Mouse (Mus musculus) hindbrain, embryonic 10.5 days (tissue): ENCODE data around the gene Tex264. TPM values are rescaled to one million over a fixed set of nuclear protein-coding genes. Genes with fewer than 3 reads are reported as not detected.

Experiments used
- DNase-seq: peaks from one replicate; pipeline ENCODE4 v3.0.0-alpha.2; 2017; ENCODE audit warnings: low spot score
- H3K27ac ChIP-seq: fragments of 300-500 bp; sonication (generic); 2 replicates; pipeline ENCODE4 v1.5.1; 2016; ENCODE audit warnings: mild to moderate bottlenecking, moderate library complexity
- H3K27me3 ChIP-seq: fragments of 300-500 bp; sonication (generic); 2 replicates; pipeline ENCODE4 v1.6.1; 2016; ENCODE audit warnings: mild to moderate bottlenecking; ENCODE audit not compliant: poor library complexity, insufficient read depth, severe bottlenecking
- H3K36me3 ChIP-seq: fragments of 300-500 bp; sonication (generic); 2 replicates; pipeline ENCODE4 v1.6.1; 2016; ENCODE audit warnings: mild to moderate bottlenecking, moderate library complexity
- H3K4me1 ChIP-seq: fragments of 300-500 bp; sonication (generic); replicated peaks from 2 replicates; pipeline ENCODE4 v1.6.1; 2016; ENCODE audit warnings: mild to moderate bottlenecking
- H3K4me3 ChIP-seq: fragments of 300-500 bp; sonication (generic); 2 replicates; pipeline ENCODE4 v1.5.1; 2016; ENCODE audit warnings: mild to moderate bottlenecking, moderate library complexity
- H3K9me3 ChIP-seq: fragments of 300-500 bp; sonication (generic); 2 replicates; pipeline ENCODE4 v1.6.1; 2016; ENCODE audit warnings: mild to moderate bottlenecking, moderate library complexity
- WGBS: fragments of 180-500 bp; shearing (Covaris S2); methylation state at CpG from one replicate; pipeline ENCODE4 v1.1.7; 2016; 5-methylcytosine and 5-hydroxymethylcytosine counted together
- polyA plus RNA-seq: library from polyadenylated mRNA; unstranded; fragments of >200 nt; fragmentation: Nextera tagmentation; extraction: Ambion mirVana; gene quantifications from 2 replicates; pipeline ENCODE4 v1.2.1, GENCODE M21; 2016

The Tex264 gene
- polyA plus RNA-seq, 1 experiment from 2014 or later, result 31.6 TPM

DNA sequence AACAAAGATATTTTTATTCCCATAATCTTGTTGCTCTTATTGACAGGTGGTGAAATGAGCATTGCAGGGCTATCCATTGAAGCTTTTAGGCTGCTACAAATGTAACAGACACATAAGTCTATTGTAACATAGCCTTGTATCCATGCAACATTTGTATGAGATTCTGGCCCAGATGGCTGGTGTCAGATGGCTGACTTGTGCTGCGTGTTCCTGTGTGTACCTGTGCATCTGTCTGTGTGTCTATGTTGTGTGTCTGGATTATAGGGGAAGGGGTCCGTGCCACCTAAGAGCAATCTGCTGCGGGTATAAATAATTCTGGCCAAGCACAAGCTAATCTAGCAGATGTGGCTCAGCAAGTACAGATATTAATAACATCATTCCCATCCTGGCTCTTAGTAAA, 68.2 kb downstream of the Tex264 start:
- no peak overlapping the region for H3K4me3 ChIP-seq
- no peaks in the 10 kb centered on the region for H3K27me3 ChIP-seq
- H3K27ac ChIP-seq, result no peak overlapping the region
- H3K4me1 ChIP-seq, result 0 out of 2 replicates have a peak, but pooled peaks cover 4% of the 10 kb centered on the region
- H3K36me3 ChIP-seq, result no peaks in the 10 kb centered on the region
- no peak for DNase-seq
- peaks cover 5% of the 10 kb centered on the region; the same call in 1 of the 2 replicates for H3K9me3 ChIP-seq
- WGBS, result 87% methylated on average over 3 of the region's 3 CpGs

DNA sequence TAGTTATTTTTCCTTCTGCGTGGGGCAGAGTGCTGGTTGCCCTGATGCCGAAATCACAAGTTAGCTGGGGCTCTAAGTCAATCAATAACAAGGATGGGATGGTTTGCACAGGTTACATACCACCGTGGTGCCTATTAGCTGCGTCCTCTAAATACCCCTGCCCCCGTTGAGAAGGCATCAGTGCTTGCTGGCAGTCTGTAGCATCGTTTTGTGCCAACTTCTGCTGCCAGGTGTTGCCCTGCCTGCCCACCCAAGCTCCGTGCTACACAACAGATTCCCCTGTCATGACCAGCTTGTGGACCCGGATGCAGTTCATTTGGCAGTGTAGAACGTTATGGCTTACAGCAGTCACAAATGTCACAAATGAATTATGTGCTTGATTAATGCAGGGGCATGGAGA, 69.4 kb downstream of the Tex264 start:
- H3K27me3 ChIP-seq, result no peaks in the 10 kb centered on the region
- H3K4me3 ChIP-seq, result no peak overlapping the region
- WGBS, result 89% methylated on average over 9 of the region's 9 CpGs

DNA sequence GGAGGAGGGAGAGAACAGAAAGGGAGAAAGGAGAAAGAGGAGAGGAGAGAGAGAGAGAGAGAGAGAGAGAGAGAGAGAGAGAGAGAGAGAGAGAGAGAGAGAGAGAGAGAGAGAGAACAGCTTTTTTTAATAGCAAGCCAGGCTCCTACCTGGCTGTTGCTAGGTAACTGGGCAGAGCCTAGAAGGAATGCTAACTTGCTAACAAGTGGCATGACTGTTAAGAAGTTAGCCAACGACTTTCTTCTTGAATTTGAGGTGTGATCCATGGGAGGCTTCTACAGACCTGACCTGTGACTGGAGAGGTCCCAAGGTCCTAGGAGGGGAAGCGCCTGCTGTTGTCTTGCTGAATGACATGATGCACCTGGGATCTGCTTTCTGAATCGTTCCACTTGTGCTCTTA, 71.1 kb downstream of the Tex264 start:
- peaks cover 5% of the 10 kb centered on the region; the same call in 1 of the 2 replicates for H3K9me3 ChIP-seq
- WGBS, result 52% methylated on average over 3 of the region's 3 CpGs
- 0 out of 2 replicates have a peak, but pooled peaks cover 4% of the 10 kb centered on the region for H3K4me1 ChIP-seq
- H3K27ac ChIP-seq, result no peak overlapping the region
- H3K27me3 ChIP-seq, result no peaks in the 10 kb centered on the region
- no peaks in the 10 kb centered on the region for H3K36me3 ChIP-seq
- DNase-seq, result no peak
- no peak overlapping the region for H3K4me3 ChIP-seq

More for the DNA sequence above, 69.4 kb downstream of the Tex264 start:
- DNase-seq, result no peak
- Histone ChIP-seq H3K36me3 (no peaks in the 10 kb centered on the region), H3K27ac (no peak overlapping the region), H3K4me1 (0 out of 2 replicates have a peak, but pooled peaks cover 4% of the 10 kb centered on the region), H3K9me3 (peaks cover 5% of the 10 kb centered on the region; the same call in 1 of the 2 replicates)

DNA sequence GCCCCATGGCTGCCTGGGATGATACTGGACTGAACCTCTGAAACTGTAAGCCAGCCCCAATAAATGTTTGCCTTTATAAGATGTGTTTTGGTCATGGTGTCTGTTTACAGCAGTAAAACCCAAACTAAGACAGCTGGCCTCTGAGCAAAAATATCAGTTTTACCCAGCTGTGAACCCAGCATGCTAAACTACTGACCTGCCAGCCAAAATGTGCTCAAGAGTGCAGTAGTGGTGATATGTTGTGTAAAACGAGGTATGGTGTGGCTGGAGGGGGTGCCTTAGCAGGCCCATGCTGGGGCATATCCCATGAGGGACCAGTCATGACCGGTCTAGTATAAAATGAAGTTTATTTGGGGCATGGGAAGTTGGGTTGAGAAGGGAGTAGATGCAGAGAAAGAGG, 71.8 kb downstream of the Tex264 start:
- Histone ChIP-seq H3K4me1 (0 out of 2 replicates have a peak, but pooled peaks cover 4% of the 10 kb centered on the region), H3K27me3 (no peaks in the 10 kb centered on the region), H3K9me3 (no peaks in the 10 kb centered on the region), H3K27ac (no peak overlapping the region), H3K4me3 (no peak overlapping the region), H3K36me3 (no peaks in the 10 kb centered on the region)
- no peak for DNase-seq
- WGBS, result 64% methylated on average over 2 of the region's 2 CpGs

DNA sequence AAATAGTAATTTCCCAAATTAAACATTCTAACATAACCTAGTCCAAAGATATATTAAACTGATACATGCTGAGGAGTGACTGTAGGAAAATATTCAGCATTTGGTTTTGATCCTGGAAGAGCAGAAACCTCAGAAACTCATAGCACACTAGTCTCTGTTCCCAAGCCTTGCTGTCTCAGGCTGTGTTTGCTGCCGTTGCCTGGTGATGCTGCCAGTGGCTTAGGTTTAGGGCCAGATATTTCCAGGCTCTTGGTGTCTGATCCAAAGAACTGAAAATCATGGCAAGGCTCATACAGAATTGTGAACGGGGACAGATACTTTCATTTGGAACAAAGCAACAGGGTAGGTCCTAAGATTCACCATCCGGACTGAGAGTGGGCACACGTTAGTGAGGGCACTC, 75.0 kb downstream of the Tex264 start:
- Histone ChIP-seq H3K27ac (no peak overlapping the region), H3K4me3 (no peak overlapping the region), H3K9me3 (no peaks in the 10 kb centered on the region), H3K4me1 (0 out of 2 replicates have a peak, but pooled peaks cover 4% of the 10 kb centered on the region), H3K27me3 (no peaks in the 10 kb centered on the region), H3K36me3 (no peaks in the 10 kb centered on the region)
- no peak for DNase-seq
- 85% methylated on average over 4 of the region's 4 CpGs for WGBS

Other genes starting within 250 kb of the Tex264 start
- gene Acy1, start 247.6 kb downstream of the Tex264 start, polyA plus RNA-seq, result 36.7 and 37.0 TPM in 2 replicates
- 5.7 and 6.0 TPM in 2 replicates for gene Abhd14b, start 238.5 kb downstream of the Tex264 start, polyA plus RNA-seq
- 39.7 and 41.9 TPM in 2 replicates for gene Abhd14a, start 238.2 kb downstream of the Tex264 start, polyA plus RNA-seq
- 395 and 430 TPM in 2 replicates for gene Pcbp4, start 232.6 kb downstream of the Tex264 start, polyA plus RNA-seq
- 0.10 and 0.17 TPM in 2 replicates for gene Gpr62, start 220.0 kb downstream of the Tex264 start, polyA plus RNA-seq
- gene Rrp9, start 210.0 kb downstream of the Tex264 start, polyA plus RNA-seq, result 64.1 and 76.2 TPM in 2 replicates
- gene Parp3, start 209.0 kb downstream of the Tex264 start, polyA plus RNA-seq, result 1.6 and 1.8 TPM in 2 replicates
- not detected in 2 replicates for gene Iqcf1, start 186.0 kb downstream of the Tex264 start, polyA plus RNA-seq
- not detected in 2 replicates for gene Iqcf5, start 171.4 kb downstream of the Tex264 start, polyA plus RNA-seq
- not detected in 2 replicates for gene Iqcf3, start 124.3 kb downstream of the Tex264 start, polyA plus RNA-seq
- gene Iqcf4, start 114.9 kb downstream of the Tex264 start, polyA plus RNA-seq, result not detected in 2 replicates
- not detected in 2 replicates for gene Iqcf6, start 59.3 kb downstream of the Tex264 start, polyA plus RNA-seq
- gene Grm2, start 29.8 kb downstream of the Tex264 start, polyA plus RNA-seq, result 21.5 and 25.9 TPM in 2 replicates
- gene Rad54l2, start 103.3 kb upstream of the Tex264 start, polyA plus RNA-seq, result 9.0 and 10.4 TPM in 2 replicates
- gene Dcaf1, start 135.9 kb upstream of the Tex264 start, polyA plus RNA-seq, result 27.5 and 27.7 TPM in 2 replicates
- gene Rbm15b, start 201.5 kb upstream of the Tex264 start, polyA plus RNA-seq, result 17.1 and 23.8 TPM in 2 replicates
- 253 and 276 TPM in 2 replicates for gene Manf, start 206.1 kb upstream of the Tex264 start, polyA plus RNA-seq